Mouse (Mus musculus) stomach, embryonic 15.5 days (tissue): ENCODE measurements around the gene Vmn1r197. TPM values are rescaled to one million over a fixed set of nuclear protein-coding genes. Genes with fewer than 3 reads are reported as not detected.
"Not testable (repeated sequence)": the region's sequence is repeated elsewhere in the genome, so short reads cannot be mapped to it uniquely, and the experiment has no call there.

Experiments
- ATAC-seq: fragments of 200-750 bp; cut with Nextera tagmentation; 2 replicates; pipeline ENCODE4 v1.8.0; 2017; ENCODE audit warnings: low read depth, moderate number of reproducible peaks, moderate TSS enrichment; ENCODE audit not compliant: insufficient read depth, low FRiP score
- H3K27ac ChIP-seq: fragments of 300-500 bp; sonication (generic); 2 replicates; pipeline ENCODE4 v1.5.1; 2015; ENCODE audit warnings: mild to moderate bottlenecking, inconsistent platforms
- H3K27me3 ChIP-seq: fragments of 300-500 bp; sonication (generic); replicated peaks from 2 replicates; pipeline ENCODE4 v1.6.1; 2015; ENCODE audit warnings: inconsistent platforms
- H3K36me3 ChIP-seq: fragments of 300-500 bp; sonication (generic); 2 replicates; pipeline ENCODE4 v1.6.1; 2015; ENCODE audit warnings: inconsistent platforms
- H3K4me1 ChIP-seq: fragments of 300-500 bp; sonication (generic); 2 replicates; pipeline ENCODE4 v1.6.1; 2015; ENCODE audit warnings: inconsistent platforms
- H3K4me2 ChIP-seq: fragments of 300-500 bp; sonication (generic); 2 replicates; pipeline ENCODE4 v1.6.1; 2015; ENCODE audit warnings: mild to moderate bottlenecking, inconsistent platforms
- H3K4me3 ChIP-seq: fragments of 300-500 bp; sonication (generic); replicated peaks from 2 replicates; pipeline ENCODE4 v1.5.1; 2015; ENCODE audit warnings: inconsistent platforms
- H3K9ac ChIP-seq: fragments of 300-500 bp; sonication (generic); 2 replicates; pipeline ENCODE4 v1.6.1; 2015; ENCODE audit warnings: inconsistent platforms
- H3K9me3 ChIP-seq: fragments of 300-500 bp; sonication (generic); 2 replicates; pipeline ENCODE4 v1.6.1; 2016; ENCODE audit warnings: inconsistent platforms
- WGBS: fragments of 180-500 bp; shearing (Covaris S2); methylation state at CpG from one replicate; pipeline ENCODE4 v1.1.7; 2015; 5-methylcytosine and 5-hydroxymethylcytosine counted together
- polyA plus RNA-seq: library from polyadenylated mRNA; unstranded; fragments of >200 nt; fragmentation: Nextera tagmentation; extraction: Ambion mirVana; gene quantifications from 2 replicates; pipeline ENCODE4 v1.2.1, GENCODE M21; 2015

Gene Vmn1r197
- polyA plus RNA-seq = not detected in 2 replicates

DNA sequence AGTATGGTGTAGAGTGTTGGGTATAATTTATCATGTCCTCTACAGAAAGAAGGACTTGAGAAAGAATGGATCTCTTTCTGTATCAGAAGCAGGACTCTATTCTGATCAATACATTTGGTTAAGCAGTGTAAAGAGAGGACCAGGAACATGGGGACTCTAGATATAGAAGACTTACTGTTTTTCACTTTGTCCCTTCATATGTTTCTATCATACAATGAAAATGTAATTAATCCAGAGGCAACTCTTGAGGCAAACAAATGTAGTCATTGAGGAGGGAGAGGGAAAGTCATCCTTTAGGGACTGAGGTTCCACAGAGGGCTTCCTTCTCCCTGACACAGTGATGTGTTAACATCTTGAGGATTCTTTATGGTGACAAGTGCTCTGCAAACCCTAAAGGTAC is at the start of gene Vmn1r197:
Gene Vmn1r197, plus strand, starts transcription at position 301 of the 400 bp plus-strand sequence.
- Histone ChIP-seq H3K4me1 (no peaks in the 10 kb centered on the region), H3K27me3 (no peaks in the 10 kb centered on the region), H3K4me3 (no peak within 1 kb of the TSS), H3K9me3 (no peaks in the 10 kb centered on the region), H3K4me2 (no peak within 1 kb of the TSS), H3K9ac (no peak within 1 kb of the TSS), H3K27ac (no peak within 1 kb of the TSS), H3K36me3 (no peaks in the 10 kb centered on the region)
- ATAC-seq = no peak

DNA sequence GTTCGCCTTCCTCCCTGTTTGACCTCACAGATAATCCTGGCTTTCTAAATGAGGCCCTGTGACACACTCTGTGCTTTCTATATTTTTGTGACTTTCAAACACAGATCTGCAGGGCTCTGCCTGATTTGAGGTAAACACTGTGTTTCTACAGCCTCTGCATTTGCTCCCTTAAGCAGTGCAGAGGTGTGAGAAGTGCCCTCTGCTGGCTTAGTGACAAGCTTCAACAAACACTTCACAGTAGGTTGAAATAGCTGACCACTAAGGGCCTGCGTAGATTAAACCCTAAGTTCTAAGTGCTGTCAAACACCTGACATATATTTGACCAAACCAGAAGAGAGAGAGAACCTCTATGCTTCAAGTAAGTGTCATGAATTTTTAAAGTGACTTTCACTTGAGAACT is 39.8 kb upstream of the Vmn1r197 start:
- WGBS = 64% methylated on average over 2 of the region's 2 CpGs
- Histone ChIP-seq H3K9ac (no peak overlapping the region), H3K9me3 (no peaks in the 10 kb centered on the region), H3K4me3 (no peak overlapping the region), H3K36me3 (no peaks in the 10 kb centered on the region), H3K4me1 (no peaks in the 10 kb centered on the region), H3K27ac (no peak overlapping the region), H3K4me2 (no peak overlapping the region), H3K27me3 (no peaks in the 10 kb centered on the region)
- ATAC-seq = no peak

DNA sequence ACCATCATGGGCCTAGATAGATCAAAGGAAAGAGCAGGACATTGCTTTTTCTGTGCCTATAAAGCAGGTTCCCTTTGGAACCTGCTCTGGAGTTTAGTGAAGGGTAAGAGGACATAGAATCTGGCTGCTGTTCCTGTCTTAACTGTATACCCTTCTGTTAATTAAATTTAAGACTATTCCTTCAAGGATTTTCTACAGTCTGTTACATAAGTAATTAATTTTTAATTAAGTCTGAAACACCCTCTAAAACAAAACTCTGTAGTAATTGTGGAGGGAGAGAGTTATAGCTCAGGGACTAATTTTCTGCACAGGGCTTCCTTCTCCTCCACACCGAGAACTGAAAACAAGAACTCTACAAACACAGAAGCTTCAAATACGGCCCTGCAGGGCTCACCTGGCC is 34.8 kb upstream of the Vmn1r197 start, which contains the start of gene Vmn1r196:
Gene Vmn1r196, plus strand, starts transcription at position 301 of the 400 bp plus-strand sequence.
- no peaks in the 10 kb centered on the region for H3K4me1 ChIP-seq
- H3K27ac ChIP-seq = no peak within 1 kb of the TSS
- no peak within 1 kb of the TSS for H3K4me2 ChIP-seq
- no peaks in the 10 kb centered on the region for H3K9me3 ChIP-seq
- no peak within 1 kb of the TSS for H3K9ac ChIP-seq
- WGBS = 70% methylated on average over 2 of the region's 2 CpGs
- H3K4me3 ChIP-seq = no peak within 1 kb of the TSS
- H3K36me3 ChIP-seq = no peaks in the 10 kb centered on the region
- no peak for ATAC-seq
- H3K27me3 ChIP-seq = no peaks in the 10 kb centered on the region

DNA sequence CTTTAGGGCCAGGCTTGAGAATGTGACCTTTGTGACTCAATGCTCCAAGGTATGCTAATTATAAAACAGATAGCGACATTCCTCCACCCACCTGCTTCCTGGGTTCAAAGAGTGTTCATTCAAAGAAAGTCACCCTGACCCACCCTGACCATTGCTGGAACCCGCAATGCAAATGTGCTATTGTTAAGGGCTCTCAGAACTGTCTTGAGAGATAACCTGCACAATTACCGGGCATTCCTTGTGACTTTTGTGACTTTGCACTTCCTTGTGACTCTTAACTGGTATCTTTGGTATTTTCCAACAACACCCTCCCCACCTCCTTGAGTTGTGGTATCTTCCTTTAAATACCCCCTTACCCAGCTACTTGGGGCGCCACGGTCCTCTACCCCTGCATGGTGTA is 16.3 kb upstream of the Vmn1r197 start:
- H3K27me3 ChIP-seq, H3K9ac ChIP-seq, H3K4me1 ChIP-seq, H3K4me3 ChIP-seq, H3K4me2 ChIP-seq, H3K36me3 ChIP-seq, H3K9me3 ChIP-seq, H3K27ac ChIP-seq, ATAC-seq: not testable (repeated sequence)
- WGBS = 85% methylated on average over 5 of the region's 5 CpGs

DNA sequence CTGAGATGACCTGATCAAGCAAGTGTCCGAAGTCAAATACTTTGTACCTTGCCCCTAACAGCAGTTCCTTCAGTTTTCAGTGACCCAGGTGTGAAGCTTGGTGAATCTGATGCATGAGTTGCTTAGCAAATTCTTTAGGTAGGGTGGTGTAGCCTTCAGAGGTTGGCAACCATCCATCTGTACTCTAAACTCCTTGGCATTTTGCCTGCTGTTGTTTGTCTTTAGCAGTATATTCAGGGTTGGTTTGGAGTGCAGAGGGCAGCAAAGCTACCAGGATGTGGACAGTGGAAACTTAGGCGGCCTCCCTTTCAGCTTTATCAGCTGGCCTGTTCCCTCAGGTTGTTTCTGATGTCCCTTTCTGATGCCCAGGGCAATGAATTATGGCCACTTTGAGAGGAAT is 9.0 kb upstream of the Vmn1r197 start:
- ATAC-seq = no peak
- 69% methylated on average over 2 of the region's 2 CpGs for WGBS
- H3K9ac ChIP-seq = no peak overlapping the region
- no peaks in the 10 kb centered on the region for H3K4me1 ChIP-seq
- H3K27ac ChIP-seq = no peak overlapping the region
- H3K4me3 ChIP-seq = no peak overlapping the region
- no peaks in the 10 kb centered on the region for H3K27me3 ChIP-seq
- H3K4me2 ChIP-seq = no peak overlapping the region
- no peaks in the 10 kb centered on the region for H3K36me3 ChIP-seq
- H3K9me3 ChIP-seq = no peaks in the 10 kb centered on the region

DNA sequence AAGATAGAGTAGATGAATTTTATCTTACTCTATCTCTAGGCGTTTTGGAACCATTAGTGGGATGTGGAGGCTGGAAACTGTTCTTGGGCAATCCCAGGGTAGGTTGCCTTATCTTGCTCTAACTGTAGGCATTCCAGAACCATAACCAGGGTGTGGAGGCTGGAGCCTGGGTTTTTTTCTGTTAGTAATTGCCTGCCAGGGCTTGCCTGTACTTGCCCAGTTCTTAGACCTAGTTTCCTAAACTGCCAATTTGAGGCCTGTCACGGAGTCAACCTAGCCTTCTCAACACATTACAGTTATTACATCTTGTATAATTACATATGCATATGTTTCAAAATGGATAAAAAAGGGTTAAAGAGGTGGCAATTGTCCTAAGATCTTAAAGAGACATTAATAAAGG is 7.0 kb upstream of the Vmn1r197 start:
- no peaks in the 10 kb centered on the region for H3K4me1 ChIP-seq
- no peaks in the 10 kb centered on the region for H3K9me3 ChIP-seq
- H3K9ac ChIP-seq = no peak overlapping the region
- H3K4me2 ChIP-seq = no peak overlapping the region
- H3K36me3 ChIP-seq = no peaks in the 10 kb centered on the region
- no peak for ATAC-seq
- H3K27me3 ChIP-seq = no peaks in the 10 kb centered on the region
- no peak overlapping the region for H3K27ac ChIP-seq
- WGBS = 68% methylated on average over 2 of the region's 2 CpGs
- H3K4me3 ChIP-seq = no peak overlapping the region

DNA sequence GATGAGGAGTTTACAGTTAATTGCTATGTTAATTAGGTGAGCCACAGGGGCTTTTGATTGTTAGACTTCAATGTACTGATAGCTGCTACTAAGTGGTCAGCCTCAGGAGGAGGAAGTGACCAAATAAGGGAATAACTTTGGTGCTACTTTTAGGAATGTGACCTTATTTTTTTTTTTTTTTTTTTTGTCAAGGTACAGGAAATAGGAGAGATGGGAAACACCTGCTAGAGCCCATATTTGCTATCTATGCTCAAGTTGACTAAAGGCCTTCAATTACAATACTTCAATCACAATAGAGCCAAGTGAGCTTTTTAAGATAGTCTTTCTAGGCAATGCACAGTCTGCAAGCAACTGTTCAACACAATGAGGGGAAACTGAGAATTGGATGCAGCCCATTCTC is 4.3 kb upstream of the Vmn1r197 start:
- Histone ChIP-seq H3K36me3 (no peaks in the 10 kb centered on the region), H3K4me2 (no peak overlapping the region), H3K27ac (no peak overlapping the region), H3K4me1 (no peaks in the 10 kb centered on the region), H3K4me3 (no peak overlapping the region), H3K9ac (no peak overlapping the region), H3K27me3 (no peaks in the 10 kb centered on the region), H3K9me3 (no peaks in the 10 kb centered on the region)
- no peak for ATAC-seq

DNA sequence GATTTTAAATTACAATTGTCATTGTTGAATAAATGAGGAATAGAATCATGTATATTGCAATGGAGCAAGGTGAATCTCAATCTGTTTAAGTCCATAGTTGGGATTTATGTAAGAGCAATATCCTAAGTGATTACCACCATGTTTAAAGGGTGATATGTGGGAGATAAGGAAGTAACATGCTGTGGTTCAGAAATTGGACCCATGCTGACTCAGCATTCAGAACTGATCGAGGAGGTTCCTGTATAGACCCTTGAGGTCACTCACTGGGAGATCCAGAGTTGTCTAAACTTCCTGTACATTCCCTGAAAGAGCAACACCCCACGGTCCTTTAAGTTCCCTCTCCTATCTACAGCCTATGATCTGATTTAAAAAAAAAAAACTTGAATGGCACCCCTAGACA is 8.9 kb downstream of the Vmn1r197 start:
- Histone ChIP-seq H3K27ac (no peak overlapping the region), H3K4me2 (no peak overlapping the region), H3K4me1 (no peaks in the 10 kb centered on the region), H3K27me3 (no peaks in the 10 kb centered on the region), H3K9ac (no peak overlapping the region), H3K9me3 (no peaks in the 10 kb centered on the region), H3K36me3 (no peaks in the 10 kb centered on the region), H3K4me3 (no peak overlapping the region)
- ATAC-seq = no peak
- 70% methylated on average over 2 of the region's 2 CpGs for WGBS

DNA sequence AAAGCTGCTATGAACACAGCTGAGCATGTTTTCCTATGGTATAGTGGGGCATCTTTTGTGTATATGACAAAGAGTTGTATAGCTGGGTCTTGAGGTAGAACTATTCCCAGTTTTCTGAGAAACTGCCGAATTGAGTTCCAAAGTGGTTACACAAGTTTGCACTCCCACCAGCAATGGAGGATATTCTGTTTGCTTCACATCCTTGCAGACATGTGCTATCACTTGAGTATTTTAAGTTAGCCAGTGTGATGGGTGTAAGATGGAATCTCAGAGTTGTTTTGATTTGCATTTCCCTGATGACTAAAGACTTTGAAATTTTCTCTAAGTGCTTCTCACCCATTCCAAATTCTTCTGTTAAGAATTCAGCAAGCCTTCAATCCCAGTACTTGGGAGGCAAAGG is 11.2 kb downstream of the Vmn1r197 start:
- Histone ChIP-seq H3K27me3 (no peaks in the 10 kb centered on the region), H3K4me2 (no peak overlapping the region), H3K27ac (no peak overlapping the region), H3K4me1 (no peaks in the 10 kb centered on the region), H3K9ac (no peak overlapping the region), H3K36me3 (no peaks in the 10 kb centered on the region), H3K9me3 (no peaks in the 10 kb centered on the region), H3K4me3 (no peak overlapping the region)
- 82% methylated on average over 1 of the region's 1 CpGs for WGBS
- no peak for ATAC-seq

DNA sequence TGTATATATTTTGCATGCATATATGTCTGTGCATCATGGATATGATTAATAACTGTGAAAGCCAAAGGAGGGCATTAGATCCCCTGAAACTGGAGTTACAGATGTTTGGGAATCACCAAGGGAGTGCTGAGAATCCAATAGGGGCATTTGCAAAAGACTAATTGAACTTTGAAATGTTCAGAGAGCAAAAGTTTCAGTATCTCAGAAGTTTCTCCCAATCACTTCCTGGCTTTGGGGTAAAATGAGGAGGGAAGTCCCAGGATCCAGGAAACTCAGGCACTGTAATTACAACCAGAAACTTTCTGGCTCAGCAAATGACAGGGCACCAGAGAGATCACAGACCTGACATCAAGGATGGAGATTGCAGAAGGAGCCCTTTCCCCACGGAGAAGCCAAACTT is 25.7 kb downstream of the Vmn1r197 start, which contains the start of gene Vmn1r198:
Gene Vmn1r198, plus strand, starts transcription at position 301 of the 400 bp plus-strand sequence.
- H3K4me1 ChIP-seq = no peaks in the 10 kb centered on the region
- no peaks in the 10 kb centered on the region for H3K27me3 ChIP-seq
- no peaks in the 10 kb centered on the region for H3K9me3 ChIP-seq
- no peak within 1 kb of the TSS for H3K27ac ChIP-seq
- H3K4me2 ChIP-seq = no peak within 1 kb of the TSS
- no peak for ATAC-seq
- WGBS = 28% methylated on average over 1 of the region's 1 CpGs
- no peaks in the 10 kb centered on the region for H3K36me3 ChIP-seq
- no peak within 1 kb of the TSS for H3K9ac ChIP-seq
- H3K4me3 ChIP-seq = no peak within 1 kb of the TSS

DNA sequence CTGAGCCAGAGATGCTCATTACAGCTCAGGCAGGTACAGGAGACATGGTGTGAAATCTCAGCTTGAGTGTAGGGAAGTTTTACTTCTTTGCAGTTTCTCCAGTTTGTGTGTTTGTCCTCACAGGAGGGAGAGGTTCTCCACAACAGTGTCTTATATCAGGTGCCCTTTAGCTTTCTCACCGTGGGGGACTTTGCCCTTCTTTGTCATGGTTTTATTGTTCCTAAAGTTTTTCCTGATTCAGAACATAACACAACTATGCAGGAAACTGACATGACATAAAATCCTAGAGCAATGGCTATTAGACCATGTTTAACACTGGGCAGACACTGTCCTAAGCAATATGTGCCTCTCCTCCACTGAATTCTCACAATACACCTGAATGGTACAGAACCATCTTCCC is 26.4 kb downstream of the Vmn1r197 start:
- no peaks in the 10 kb centered on the region for H3K27me3 ChIP-seq
- WGBS = 77% methylated on average over 1 of the region's 1 CpGs
- ATAC-seq = no peak

DNA sequence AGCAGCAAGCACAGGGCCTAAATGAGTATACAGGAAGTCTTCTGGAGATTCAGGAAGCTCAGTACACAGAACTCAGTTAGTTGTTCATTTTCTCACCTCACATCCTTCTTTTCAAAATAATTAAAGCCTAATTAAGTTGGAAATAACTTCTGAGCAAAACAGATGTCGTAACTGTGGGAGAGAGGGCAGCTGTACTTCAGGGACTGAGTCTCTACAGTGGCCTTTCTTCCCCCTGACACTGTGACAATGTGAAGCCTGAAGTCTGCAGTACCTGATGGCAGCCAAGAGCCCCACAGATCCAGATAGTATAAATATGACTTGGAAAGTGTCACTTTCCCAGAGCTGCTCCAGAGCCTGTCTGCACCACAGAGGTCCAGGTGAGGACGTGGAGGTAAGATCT is 55.1 kb downstream of the Vmn1r197 start, which contains the start of gene Vmn1r199:
Gene Vmn1r199, plus strand, starts transcription at position 301 of the 400 bp plus-strand sequence.
- 80% methylated on average over 2 of the region's 2 CpGs for WGBS
- H3K36me3 ChIP-seq = no peaks in the 10 kb centered on the region
- no peaks in the 10 kb centered on the region for H3K9me3 ChIP-seq
- no peaks in the 10 kb centered on the region for H3K27me3 ChIP-seq
- H3K4me2 ChIP-seq = no peak within 1 kb of the TSS
- no peak for ATAC-seq
- H3K4me3 ChIP-seq = no peak within 1 kb of the TSS
- H3K27ac ChIP-seq = no peak within 1 kb of the TSS
- H3K9ac ChIP-seq = no peak within 1 kb of the TSS
- no peaks in the 10 kb centered on the region for H3K4me1 ChIP-seq

More for the DNA sequence above, 26.4 kb downstream of the Vmn1r197 start:
- no peak overlapping the region for H3K4me2 ChIP-seq
- no peak overlapping the region for H3K27ac ChIP-seq
- H3K36me3 ChIP-seq = no peaks in the 10 kb centered on the region
- H3K9me3 ChIP-seq = no peaks in the 10 kb centered on the region
- no peak overlapping the region for H3K9ac ChIP-seq
- H3K4me1 ChIP-seq = no peaks in the 10 kb centered on the region
- H3K4me3 ChIP-seq = no peak overlapping the region

DNA sequence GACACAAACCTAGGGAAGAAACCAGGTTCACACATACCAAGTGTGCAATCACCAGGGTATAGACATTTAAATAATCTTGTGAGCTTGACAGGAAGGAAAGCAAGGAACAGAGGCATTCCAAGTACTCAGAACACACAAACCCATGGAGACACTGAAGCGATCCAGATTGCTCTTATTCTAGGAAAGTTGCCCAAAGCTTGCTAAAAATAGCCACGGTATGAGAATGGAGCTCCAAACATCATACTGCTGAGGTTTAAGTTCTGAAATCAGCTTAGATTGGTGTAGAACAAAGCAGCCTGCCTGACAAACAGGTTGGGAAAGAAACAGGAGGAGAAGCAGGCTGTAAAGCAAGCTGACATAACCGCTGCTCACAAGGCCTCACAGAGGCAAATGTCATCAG is 56.7 kb downstream of the Vmn1r197 start:
- 46% methylated on average over 3 of the region's 3 CpGs for WGBS

More for the DNA sequence above, 56.7 kb downstream of the Vmn1r197 start:
- H3K27me3 ChIP-seq, H3K4me1 ChIP-seq, H3K4me2 ChIP-seq, H3K36me3 ChIP-seq, H3K4me3 ChIP-seq, H3K9ac ChIP-seq, H3K9me3 ChIP-seq: not testable (repeated sequence)
- peak overlapping the region; percentile 61 for H3K27ac ChIP-seq
- ATAC-seq = peak; percentile 31; the same call in 1 of the 2 replicates
